11 mouse cellular contexts compared by ENCODE assay signal in the genomic region with DNA sequence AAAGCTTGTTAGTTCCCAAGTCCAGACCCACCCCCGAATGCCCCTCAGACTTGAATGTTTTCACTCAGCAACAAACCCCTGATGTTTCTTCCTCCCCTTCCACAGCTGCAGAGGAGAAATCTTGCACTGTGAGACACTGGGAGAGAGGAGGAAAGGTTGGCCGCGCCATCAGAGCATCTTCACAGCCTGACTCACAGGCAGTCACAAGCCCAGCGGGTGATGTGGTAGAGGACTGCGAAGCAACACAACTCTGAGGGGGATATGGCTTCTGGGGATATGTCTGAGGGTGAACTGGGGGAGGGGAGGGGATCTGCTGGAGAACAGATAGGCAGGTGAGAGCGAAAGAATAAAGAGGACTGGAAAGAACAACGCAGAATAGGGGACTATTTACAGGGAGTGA. TPM values are rescaled to one million over a fixed set of nuclear protein-coding genes. Genes with fewer than 3 reads are reported as not detected.
DNase-seq lines count a peak whose midpoint lies in the region; ATAC-seq lines count a peak whose summit lies in the region.
"Had no signal": no experiment of that assay in that cellular context is flagged by ENCODE, and none has a peak within 500 bp of the region (broad histone marks: within the 10 kb centered on the region; RNA-seq: fewer than 3 reads in every experiment).

No protein-coding gene starts in this region.

- H3K36me3 ChIP-seq in hindbrain, embryonic 10.5 days, result no peaks in the 10 kb centered on the region
- no peaks in the 10 kb centered on the region for H3K36me3 ChIP-seq in midbrain, embryonic 10.5 days
- no peaks in the 10 kb centered on the region for H3K36me3 ChIP-seq in kidney, embryonic 15.5 days
- H3K36me3 ChIP-seq: heart, embryonic 12.5 days had no signal

- DNase-seq in frontal cortex, postnatal 14 days (ENCODE audit: low spot score in 2 of 2), result no peak
- peak; percentile 70 for DNase-seq in brain, adult 2 months (ENCODE audit: low read depth, low spot score)
- DNase-seq in hindbrain, embryonic 10.5 days (ENCODE audit: low spot score), result no peak
- no peak for DNase-seq in midbrain, embryonic 10.5 days (ENCODE audit: low spot score)
- no peak for DNase-seq in embryo, embryonic 10.5 days (ENCODE audit: low spot score)
- no peak for DNase-seq in kidney, adult 9 months
- DNase-seq: right cerebral cortex, postnatal 14 days had no signal

- ATAC-seq in frontal cortex, adult (ENCODE audit: low TSS enrichment), result peak; percentile 75; the same call in 1 of the 2 replicates
- no peak for ATAC-seq in kidney, embryonic 15.5 days (replicated peaks; ENCODE audit: low FRiP score)
- ATAC-seq: Patski had no signal

- no peak overlapping the region for H3K9ac ChIP-seq in kidney, embryonic 15.5 days
- H3K9ac ChIP-seq: heart, embryonic 12.5 days had no signal

- H3K4me3 ChIP-seq in hindbrain, embryonic 10.5 days, result peak overlapping the region; percentile 80
- peak overlapping the region; percentile 82; the same call in 1 of the 2 replicates for H3K4me3 ChIP-seq in midbrain, embryonic 10.5 days
- H3K4me3 ChIP-seq in kidney, embryonic 15.5 days (replicated peaks), result no peak overlapping the region

- H3K27me3 ChIP-seq in hindbrain, embryonic 10.5 days (ENCODE audit: insufficient read depth, poor library complexity, severe bottlenecking), result peaks cover 14% of the 10 kb centered on the region
- H3K27me3 ChIP-seq in midbrain, embryonic 10.5 days (ENCODE audit: low read depth, poor library complexity, severe bottlenecking), result peaks cover 18% of the 10 kb centered on the region
- H3K27me3 ChIP-seq in kidney, embryonic 15.5 days, result peaks cover 18% of the 10 kb centered on the region
- H3K27me3 ChIP-seq: Patski had no signal

- no peak overlapping the region for H3K27ac ChIP-seq in hindbrain, embryonic 10.5 days
- H3K27ac ChIP-seq in midbrain, embryonic 10.5 days (replicated peaks), result no peak overlapping the region
- no peak overlapping the region for H3K27ac ChIP-seq in kidney, embryonic 15.5 days

- peaks cover 26% of the 10 kb centered on the region for H3K4me1 ChIP-seq in hindbrain, embryonic 10.5 days (replicated peaks)
- H3K4me1 ChIP-seq in midbrain, embryonic 10.5 days, result peaks cover 28% of the 10 kb centered on the region
- H3K4me1 ChIP-seq in kidney, embryonic 15.5 days, result peaks cover 17% of the 10 kb centered on the region

- H3K9me3 ChIP-seq in hindbrain, embryonic 10.5 days, result no peaks in the 10 kb centered on the region
- H3K9me3 ChIP-seq in midbrain, embryonic 10.5 days (replicated peaks), result no peaks in the 10 kb centered on the region
- no peaks in the 10 kb centered on the region for H3K9me3 ChIP-seq in kidney, embryonic 15.5 days (replicated peaks)
- H3K9me3 ChIP-seq: heart, embryonic 12.5 days had no signal

- no peak overlapping the region for H3K4me2 ChIP-seq in kidney, embryonic 15.5 days

- 18% methylated on average over 7 of the region's 7 CpGs for WGBS in hindbrain, embryonic 10.5 days
- 24% methylated on average over 7 of the region's 7 CpGs for whole genome bisulfite sequencing in midbrain, embryonic 10.5 days
- 20% methylated on average over 7 of the region's 7 CpGs for WGBS in kidney, embryonic 15.5 days

RNA-seq across cellular contexts. Expression of a gene that starts 1.3 kb away (rescaled TPM):
- polyA plus RNA-seq in hindbrain, embryonic 10.5 days (2016; fragmentation: Nextera tagmentation; extraction: Ambion mirVana), result 7.3 and 9.1 TPM in 2 replicates
- 6.3 and 10.6 TPM in 2 replicates for polyA plus RNA-seq in midbrain, embryonic 10.5 days (2016; fragmentation: Nextera tagmentation; extraction: Ambion mirVana)
- polyA plus RNA-seq in kidney, embryonic 15.5 days (2015; fragmentation: Nextera tagmentation; extraction: Ambion mirVana), result 1.6 and 3.1 TPM in 2 replicates

RNA-seq across cellular contexts. Expression of a gene that starts 5.9 kb away (rescaled TPM):
- 34.8 and 35.3 TPM in 2 replicates for polyA plus RNA-seq in hindbrain, embryonic 10.5 days (2016; fragmentation: Nextera tagmentation; extraction: Ambion mirVana)
- polyA plus RNA-seq in midbrain, embryonic 10.5 days (2016; fragmentation: Nextera tagmentation; extraction: Ambion mirVana), result 33.8 and 34.0 TPM in 2 replicates
- 28.4 and 32.0 TPM in 2 replicates for polyA plus RNA-seq in kidney, embryonic 15.5 days (2015; fragmentation: Nextera tagmentation; extraction: Ambion mirVana)

RNA-seq across cellular contexts. Expression of a gene that starts 18.6 kb away (rescaled TPM):
- 98.9 and 116 TPM in 2 replicates for polyA plus RNA-seq in hindbrain, embryonic 10.5 days (2016; fragmentation: Nextera tagmentation; extraction: Ambion mirVana)
- polyA plus RNA-seq in midbrain, embryonic 10.5 days (2016; fragmentation: Nextera tagmentation; extraction: Ambion mirVana), result 99.2 and 104 TPM in 2 replicates
- polyA plus RNA-seq in kidney, embryonic 15.5 days (2015; fragmentation: Nextera tagmentation; extraction: Ambion mirVana), result 122 and 133 TPM in 2 replicates

RNA-seq across cellular contexts. Expression of a gene that starts 22.7 kb away (rescaled TPM):
- polyA plus RNA-seq in hindbrain, embryonic 10.5 days (2016; fragmentation: Nextera tagmentation; extraction: Ambion mirVana), result 4.4 and 6.0 TPM in 2 replicates
- polyA plus RNA-seq in midbrain, embryonic 10.5 days (2016; fragmentation: Nextera tagmentation; extraction: Ambion mirVana), result 4.1 and 5.9 TPM in 2 replicates
- 2.3 and 5.5 TPM in 2 replicates for polyA plus RNA-seq in kidney, embryonic 15.5 days (2015; fragmentation: Nextera tagmentation; extraction: Ambion mirVana)

RNA-seq across cellular contexts. Expression of a gene that starts 24.3 kb away (rescaled TPM):
- 30.2 and 38.7 TPM in 2 replicates for polyA plus RNA-seq in hindbrain, embryonic 10.5 days (2016; fragmentation: Nextera tagmentation; extraction: Ambion mirVana)
- polyA plus RNA-seq in midbrain, embryonic 10.5 days (2016; fragmentation: Nextera tagmentation; extraction: Ambion mirVana), result 31.0 and 35.0 TPM in 2 replicates
- 37.1 and 50.4 TPM in 2 replicates for polyA plus RNA-seq in kidney, embryonic 15.5 days (2015; fragmentation: Nextera tagmentation; extraction: Ambion mirVana)
